Mouse (Mus musculus) ES-Bruce4 (cell line): Measurements from ENCODE around the gene Oaz3. TPM values are rescaled to one million over a fixed set of nuclear protein-coding genes. Genes with fewer than 3 reads are reported as not detected.

Source experiments
- H3K27ac ChIP-seq: 2 replicates; pipeline ENCODE4 v1.5.1; 2012; ENCODE audit warnings: low read length, inconsistent platforms; ENCODE audit not compliant: insufficient read depth
- H3K27me3 ChIP-seq: 2 replicates; pipeline ENCODE4 v1.6.1; 2012; ENCODE audit warnings: mild to moderate bottlenecking, low read length, inconsistent platforms; ENCODE audit not compliant: control insufficient read depth, poor library complexity, insufficient read depth, severe bottlenecking
- H3K36me3 ChIP-seq: 2 replicates; pipeline ENCODE4 v1.6.1; 2012; ENCODE audit warnings: inconsistent platforms, mild to moderate bottlenecking, low read length, moderate library complexity; ENCODE audit not compliant: control insufficient read depth, poor library complexity, insufficient read depth, severe bottlenecking
- H3K4me1 ChIP-seq: one replicate; pipeline ENCODE4 v1.8.1; 2011; ENCODE audit warnings: low read length; ENCODE audit not compliant: control insufficient read depth, insufficient read depth
- H3K4me3 ChIP-seq: 2 replicates; pipeline ENCODE4 v1.5.1; 2011; ENCODE audit warnings: low read depth, mild to moderate bottlenecking, low read length
- H3K9ac ChIP-seq: 2 replicates; pipeline ENCODE4 v1.6.1; 2012; ENCODE audit warnings: low read depth, mild to moderate bottlenecking, inconsistent platforms; ENCODE audit not compliant: poor library complexity, severe bottlenecking
- H3K9me3 ChIP-seq: replicated peaks from 2 replicates; pipeline ENCODE4 v1.6.1; 2012; ENCODE audit warnings: mild to moderate bottlenecking, low read length, inconsistent platforms; ENCODE audit not compliant: control insufficient read depth, poor library complexity, insufficient read depth, severe bottlenecking
- CTCF ChIP-seq: IDR thresholded peaks from one replicate; pipeline ENCODE4 v1.8.1; 2011; ENCODE audit warnings: low read depth, low read length
- EP300 ChIP-seq: IDR thresholded peaks from 2 replicates; pipeline ENCODE4 v1.6.1; 2011; ENCODE audit warnings: low read depth, low read length; ENCODE audit not compliant: insufficient read depth
- POLR2A ChIP-seq: IDR thresholded peaks from one replicate; pipeline ENCODE4 v1.8.1; 2011; ENCODE audit warnings: low read length; ENCODE audit not compliant: insufficient read depth
- polyA plus RNA-seq: library from polyadenylated mRNA; stranded (reverse); fragments of >200 nt; gene quantifications from 2 replicates; pipeline ENCODE4 v1.2.4, GENCODE M21; 2011; ENCODE audit warnings: low read depth; ENCODE audit not compliant: missing spikeins, insufficient read depth, insufficient read length

The Oaz3 gene
- polyA plus RNA-seq, 1 experiment: 0.91 TPM

DNA sequence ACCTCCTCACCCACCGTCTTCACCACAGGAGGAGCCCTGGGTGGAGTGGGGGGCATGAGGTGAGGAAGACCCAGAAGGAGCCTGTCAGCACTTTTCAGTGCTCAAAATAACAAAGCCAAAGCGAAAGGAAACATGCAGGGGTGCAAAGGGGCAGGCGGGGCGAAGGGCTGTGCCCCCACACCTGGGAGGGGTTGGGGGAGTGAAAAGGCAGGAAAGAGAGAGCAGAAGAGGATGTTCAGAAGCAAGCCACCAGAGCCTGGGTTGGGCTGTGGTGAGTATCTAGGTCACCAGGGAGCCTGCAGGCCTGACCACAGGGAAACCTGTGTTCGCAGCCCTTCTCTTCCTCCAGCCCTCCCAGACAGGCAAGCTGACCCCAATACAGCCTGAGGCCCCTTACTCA is 55.7 kb downstream of the Oaz3 start:
- H3K4me1 ChIP-seq: no peaks in the 10 kb centered on the region
- H3K4me3 ChIP-seq: no peak overlapping the region
- no peaks in the 10 kb centered on the region for H3K36me3 ChIP-seq
- no peak overlapping the region for H3K27ac ChIP-seq
- H3K27me3 ChIP-seq: no peaks in the 10 kb centered on the region
- H3K9ac ChIP-seq: no peak overlapping the region
- TF ChIP-seq POLR2A: no peak
- TF ChIP-seq CTCF: no peak
- TF ChIP-seq EP300: no peak
- no peaks in the 10 kb centered on the region for H3K9me3 ChIP-seq

DNA sequence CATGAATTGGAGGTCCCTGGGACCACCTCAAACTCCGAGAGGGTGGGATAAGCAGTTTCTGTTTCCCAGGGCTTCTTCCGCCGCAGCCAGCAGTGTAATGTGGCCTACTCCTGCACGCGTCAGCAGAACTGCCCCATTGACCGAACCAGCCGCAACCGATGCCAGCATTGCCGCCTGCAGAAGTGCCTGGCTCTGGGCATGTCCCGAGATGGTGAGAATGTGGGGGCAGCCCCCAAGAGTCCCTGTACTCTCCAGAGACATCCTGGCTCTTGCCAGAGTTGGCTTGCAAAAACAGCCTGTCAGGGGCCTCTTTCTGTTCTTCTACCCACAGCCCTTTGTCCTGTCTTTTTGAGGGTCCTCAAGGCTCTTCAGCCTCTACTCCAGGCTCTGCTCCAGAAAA is 56.3 kb downstream of the Oaz3 start:
- Histone ChIP-seq H3K27ac (no peak overlapping the region), H3K9me3 (no peaks in the 10 kb centered on the region), H3K4me1 (no peaks in the 10 kb centered on the region), H3K9ac (no peak overlapping the region), H3K36me3 (no peaks in the 10 kb centered on the region), H3K4me3 (no peak overlapping the region), H3K27me3 (no peaks in the 10 kb centered on the region)
- no peak for TF ChIP-seq CTCF
- TF ChIP-seq POLR2A: no peak
- TF ChIP-seq EP300: no peak

DNA sequence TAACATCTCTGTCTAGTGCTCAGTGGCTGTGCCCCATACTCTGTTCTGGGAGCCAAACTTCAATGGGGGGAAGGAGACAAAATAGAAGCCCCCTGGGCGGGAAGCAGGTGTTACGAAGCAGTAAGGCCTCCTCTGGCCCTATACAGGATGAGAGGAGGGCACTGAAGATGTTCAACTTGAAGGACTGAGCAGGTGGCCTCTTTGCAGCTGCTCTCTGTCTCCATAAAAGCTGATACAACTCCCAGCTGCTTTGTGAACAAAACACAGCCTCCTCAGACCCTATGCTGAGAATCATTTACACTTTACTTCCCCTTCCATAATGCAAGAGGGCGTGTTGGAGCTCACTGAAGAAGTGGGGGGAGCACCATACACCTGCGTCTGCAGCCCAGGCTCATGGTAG is 57.0 kb downstream of the Oaz3 start:
- H3K4me1 ChIP-seq: no peaks in the 10 kb centered on the region

DNA sequence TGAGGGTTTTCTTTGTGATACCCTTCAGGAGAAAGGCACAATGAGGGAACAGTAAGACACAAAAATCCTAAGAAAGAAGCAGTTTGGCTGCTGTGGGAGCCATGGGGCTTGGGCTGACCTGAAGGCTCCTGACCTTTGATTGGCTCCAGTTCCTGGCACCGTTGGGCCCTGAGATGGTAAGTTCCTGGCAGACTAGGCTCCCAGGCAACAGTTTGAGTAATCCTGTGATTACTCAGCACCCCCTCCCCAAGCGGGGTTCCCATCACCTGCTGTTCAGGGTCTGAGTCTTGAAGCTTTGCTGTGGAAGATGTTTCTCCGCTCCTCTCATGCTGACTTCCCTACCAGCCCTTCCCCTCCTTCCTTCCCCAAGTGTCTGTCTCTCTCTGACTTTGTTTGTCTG is 60.2 kb downstream of the Oaz3 start:
- Histone ChIP-seq H3K27me3 (no peaks in the 10 kb centered on the region), H3K9ac (no peak overlapping the region), H3K4me1 (no peaks in the 10 kb centered on the region), H3K36me3 (no peaks in the 10 kb centered on the region), H3K9me3 (peaks cover 7% of the 10 kb centered on the region), H3K4me3 (no peak overlapping the region), H3K27ac (no peak overlapping the region)
- TF ChIP-seq EP300 (no peak), POLR2A (no peak), CTCF (no peak)

More for the DNA sequence above, 57.0 kb downstream of the Oaz3 start:
- Histone ChIP-seq H3K9ac (no peak overlapping the region), H3K4me3 (no peak overlapping the region), H3K36me3 (no peaks in the 10 kb centered on the region), H3K27ac (no peak overlapping the region), H3K27me3 (no peaks in the 10 kb centered on the region), H3K9me3 (no peaks in the 10 kb centered on the region)
- TF ChIP-seq EP300 (no peak), POLR2A (no peak), CTCF (no peak)

Other genes with a start within 250 kb of the Oaz3 start
- not detected in 2 replicates for gene Gm5286, start 247.2 kb downstream of the Oaz3 start, polyA plus RNA-seq
- gene Gm4778, start 179.9 kb downstream of the Oaz3 start, polyA plus RNA-seq: not detected in 2 replicates
- gene Them4, start 133.8 kb downstream of the Oaz3 start, polyA plus RNA-seq: 5.3 and 5.6 TPM in 2 replicates
- gene Them5, start 101.8 kb downstream of the Oaz3 start, polyA plus RNA-seq: 0.48 and 0.90 TPM in 2 replicates
- not detected in 2 replicates for gene C2cd4d, start 81.5 kb downstream of the Oaz3 start, polyA plus RNA-seq
- 0.59 and 0.66 TPM in 2 replicates for gene Rorc, start 71.1 kb downstream of the Oaz3 start, polyA plus RNA-seq
- gene Lingo4, start 45.4 kb downstream of the Oaz3 start, polyA plus RNA-seq: 0.33 TPM in 1 of 2 replicates, not detected in the other
- 8.8 and 12.3 TPM in 2 replicates for gene Tdrkh, start 30.6 kb downstream of the Oaz3 start, polyA plus RNA-seq
- gene Mrpl9, start 597 bp downstream of the Oaz3 start, polyA plus RNA-seq: 31.3 and 32.3 TPM in 2 replicates
- not detected in 2 replicates for gene Celf3, start 34.4 kb upstream of the Oaz3 start, polyA plus RNA-seq
- 2.5 TPM in 1 of 2 replicates, not detected in the other for gene Riiad1, start 36.4 kb upstream of the Oaz3 start, polyA plus RNA-seq
- gene Snx27, start 138.8 kb upstream of the Oaz3 start, polyA plus RNA-seq: 53.1 and 60.2 TPM in 2 replicates
- gene Gm10972, start 199.2 kb upstream of the Oaz3 start, polyA plus RNA-seq: not detected in 2 replicates
- gene Tuft1, start 215.0 kb upstream of the Oaz3 start, polyA plus RNA-seq: 18.4 and 21.5 TPM in 2 replicates
- gene Selenbp2, start 249.6 kb upstream of the Oaz3 start, polyA plus RNA-seq: 3.3 TPM in 1 of 2 replicates, not detected in the other